Mouse (Mus musculus) kidney, adult 9 months (tissue): Measurements from ENCODE around the gene Pfn3.
A peak's percentile ranks its signal among the peaks of the same experiment; 100 is the strongest.

ENCODE experiments used
- DNase-seq: peaks from one replicate; pipeline ENCODE4 v3.0.0; 2022

The Pfn3 gene

DNA sequence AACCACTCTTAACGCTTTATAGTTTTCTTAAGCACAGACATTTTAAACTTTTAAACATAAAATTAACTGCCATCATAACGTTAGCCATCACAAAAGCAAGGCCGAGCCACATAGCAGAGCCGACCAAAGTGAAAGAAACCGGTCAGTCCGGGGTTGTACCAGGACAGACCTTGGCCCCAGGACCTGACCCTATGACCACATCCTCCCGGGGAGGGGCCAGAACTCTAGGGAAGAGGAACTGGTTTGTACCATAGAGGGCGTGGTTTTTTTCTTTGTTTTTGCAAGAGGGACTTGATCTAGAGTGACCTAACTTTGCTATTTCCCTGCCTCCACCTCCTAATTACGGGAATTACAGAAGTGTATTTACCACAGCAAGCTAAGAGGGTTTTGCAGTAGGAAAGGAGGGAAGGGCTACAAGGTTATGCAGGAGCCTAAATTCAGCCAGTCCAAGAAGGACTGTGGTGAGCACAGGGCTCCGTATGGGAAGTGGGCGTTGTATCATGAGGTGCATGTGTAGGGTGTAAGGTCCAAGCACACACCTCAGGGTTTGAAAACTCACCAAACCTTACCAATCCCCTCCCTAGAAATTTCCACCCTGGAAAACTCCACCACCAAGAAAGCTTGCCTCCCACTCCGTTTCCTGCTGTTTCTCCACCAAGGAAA lies 14.3 kb upstream of the Pfn3 start:
- DNase-seq: peak; percentile 78

DNA sequence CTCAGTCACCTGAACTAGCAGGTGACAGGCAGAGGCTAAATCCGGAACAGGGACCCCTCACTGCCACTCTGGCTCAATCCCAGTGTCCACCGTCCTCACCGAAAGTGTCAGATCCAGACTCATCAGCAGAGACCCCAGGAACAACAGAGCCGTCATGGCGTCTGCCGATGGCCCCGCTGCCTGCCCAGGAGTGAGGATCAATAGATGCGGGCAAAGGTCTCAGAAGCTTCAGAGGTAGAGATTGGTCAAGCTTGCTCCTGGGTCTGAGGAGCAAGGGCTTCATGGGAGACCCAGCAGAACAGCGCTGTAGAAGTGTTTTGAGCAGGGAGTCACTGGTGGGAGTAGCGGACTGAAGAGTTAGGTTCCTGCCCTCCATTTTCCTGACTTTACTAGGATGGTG lies 11.6 kb upstream of the Pfn3 start, which contains the start of gene F12:
Gene F12, minus strand, starts transcription at position 181 of the 400 bp plus-strand sequence.
- DNase-seq: no peak

DNA sequence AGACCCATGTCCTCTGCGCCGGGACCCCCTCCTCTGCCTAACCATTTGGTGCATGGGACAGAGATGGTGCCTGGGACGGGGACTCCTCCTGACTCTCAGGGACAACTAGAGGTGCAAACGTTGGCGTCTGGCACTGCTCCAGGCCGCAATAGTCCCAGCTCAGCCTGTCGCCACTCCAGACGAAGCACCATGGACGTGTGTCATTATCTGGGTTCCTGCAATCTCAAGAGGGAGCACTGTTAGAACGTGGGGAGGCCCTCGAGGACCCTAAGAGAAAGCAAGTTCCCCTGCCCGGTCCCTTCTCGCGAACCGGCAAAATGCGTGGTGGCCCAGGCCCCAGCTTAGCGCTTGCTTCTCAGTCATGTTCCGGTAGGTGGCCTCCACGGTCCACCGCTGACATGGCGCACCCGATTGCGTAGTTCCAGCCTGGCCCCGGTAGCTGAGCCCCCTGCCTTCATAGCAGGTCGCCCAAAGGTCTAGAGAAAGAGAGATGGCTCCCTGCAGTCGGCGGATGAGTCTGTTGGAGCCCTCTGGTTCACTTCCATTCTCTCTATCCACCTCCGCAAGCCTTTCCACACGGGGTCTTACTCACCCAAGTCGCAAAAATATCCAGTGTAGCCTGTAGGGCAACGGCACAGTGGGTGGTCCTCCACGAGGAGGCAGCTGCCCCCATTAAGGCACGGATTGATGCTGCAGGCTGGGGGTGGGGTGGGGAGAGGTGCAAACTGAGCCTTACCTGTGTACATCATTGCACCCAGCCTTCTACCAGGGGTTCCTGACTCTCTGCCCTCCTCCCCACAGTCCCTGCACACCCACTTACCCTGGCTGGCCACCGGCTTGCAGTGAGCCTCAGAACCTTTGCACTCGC lies 6.1 kb upstream of the Pfn3 start:
- peak; percentile 71 for DNase-seq

DNA sequence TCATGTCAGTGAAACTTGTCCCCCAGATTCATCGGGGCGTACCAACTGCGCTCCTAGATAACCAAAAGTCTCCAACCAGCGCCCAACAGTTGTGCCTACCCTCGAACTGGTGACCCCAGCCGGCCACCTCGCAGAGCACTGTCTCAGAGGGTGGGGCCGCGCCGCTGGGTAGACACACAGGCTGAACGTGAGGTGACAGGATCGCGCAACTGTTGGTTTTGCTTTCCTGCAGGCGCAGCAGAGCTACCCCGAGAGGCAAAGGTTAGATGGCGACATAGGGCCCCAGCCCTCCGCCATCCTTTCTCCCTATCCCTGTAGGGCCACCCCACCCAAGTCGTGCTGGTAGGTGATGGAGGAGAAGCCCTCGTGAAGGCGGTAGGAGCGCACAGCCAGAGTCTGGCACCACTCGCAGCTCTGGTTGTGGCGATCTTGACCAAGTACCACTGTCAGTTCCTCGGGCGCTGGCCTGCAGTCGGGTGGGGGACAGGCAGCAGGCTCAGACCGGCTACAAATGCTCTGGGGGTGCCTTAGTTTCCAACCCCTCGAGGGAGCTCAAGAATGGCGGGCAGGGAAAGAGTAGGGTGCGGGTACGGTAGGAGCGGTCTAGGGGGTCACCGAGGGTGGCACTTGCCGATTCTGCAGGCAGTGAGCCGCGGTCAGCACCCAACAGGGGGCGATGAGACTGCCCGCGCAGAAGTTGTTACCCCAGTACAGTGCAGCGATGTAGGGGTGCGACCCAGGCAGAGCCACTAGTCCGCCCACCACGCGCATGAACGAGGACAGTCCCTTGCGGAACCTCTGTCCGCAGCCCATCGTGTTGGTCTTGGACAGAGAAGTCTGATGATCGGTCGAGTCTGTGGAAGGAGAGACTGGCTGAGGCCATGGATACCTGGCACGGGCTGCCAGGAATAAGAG lies 5.2 kb upstream of the Pfn3 start:
- no peak for DNase-seq

DNA sequence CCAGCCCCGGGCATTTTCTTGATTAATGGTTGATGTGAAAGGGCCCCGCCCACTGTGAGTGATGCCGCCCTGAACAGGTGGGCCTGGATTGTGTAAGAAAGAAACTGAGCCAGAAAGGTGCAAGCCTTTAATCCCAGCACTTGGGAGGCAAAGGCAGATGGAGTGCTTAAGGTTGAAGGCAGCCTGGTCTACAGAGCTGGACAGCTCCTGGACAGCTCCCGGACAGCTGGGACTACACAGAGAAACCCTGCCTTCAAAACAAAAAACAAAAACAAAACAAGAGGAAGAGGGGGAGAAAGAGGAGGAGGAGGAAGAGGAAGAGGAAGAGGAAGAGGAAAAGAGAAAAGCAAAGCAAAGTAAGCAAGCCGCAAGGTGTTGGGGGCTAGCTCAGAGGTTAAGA lies 4.1 kb upstream of the Pfn3 start:
- peak; percentile 33 for DNase-seq

DNA sequence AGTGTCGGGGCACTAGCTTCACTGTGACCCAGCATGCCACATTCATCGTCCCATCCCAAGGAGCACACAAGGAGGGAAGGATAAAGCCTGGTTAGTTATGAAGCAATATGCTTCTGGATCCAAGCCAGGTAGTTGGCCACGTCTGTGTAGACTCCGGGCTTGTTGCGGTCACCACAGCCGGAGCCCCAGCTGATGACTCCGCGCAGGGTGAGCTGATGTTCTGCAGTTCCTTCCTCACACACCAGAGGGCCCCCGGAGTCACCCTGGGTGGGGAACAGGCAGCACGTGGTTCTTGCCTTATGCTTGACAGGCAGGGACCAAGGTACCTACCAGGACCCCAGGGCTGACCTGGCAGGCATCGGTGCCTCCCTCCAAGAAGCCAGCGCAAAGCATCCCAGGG lies 3.0 kb upstream of the Pfn3 start:
- peak; percentile 89 for DNase-seq

DNA sequence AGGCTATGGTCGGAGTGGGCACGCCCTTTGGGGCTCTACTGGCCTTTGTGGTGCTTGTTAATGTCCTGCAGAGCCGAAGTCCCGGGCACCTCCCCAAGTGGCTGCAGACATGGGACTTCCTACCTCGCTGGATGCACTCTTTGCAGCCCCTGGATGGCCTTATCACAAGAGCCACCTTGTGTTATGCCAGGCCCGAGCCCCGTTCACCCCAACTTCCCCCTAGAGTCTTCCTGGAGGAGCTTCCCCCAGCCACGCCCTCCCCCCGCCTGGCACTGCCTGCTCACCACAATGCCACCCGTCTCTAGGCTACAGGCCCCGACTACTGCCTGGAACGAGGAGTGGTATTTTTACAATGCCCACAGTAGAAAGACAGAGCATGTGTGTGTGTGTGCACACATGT lies 1.7 kb downstream of the Pfn3 start:
- DNase-seq: peak; percentile 42

DNA sequence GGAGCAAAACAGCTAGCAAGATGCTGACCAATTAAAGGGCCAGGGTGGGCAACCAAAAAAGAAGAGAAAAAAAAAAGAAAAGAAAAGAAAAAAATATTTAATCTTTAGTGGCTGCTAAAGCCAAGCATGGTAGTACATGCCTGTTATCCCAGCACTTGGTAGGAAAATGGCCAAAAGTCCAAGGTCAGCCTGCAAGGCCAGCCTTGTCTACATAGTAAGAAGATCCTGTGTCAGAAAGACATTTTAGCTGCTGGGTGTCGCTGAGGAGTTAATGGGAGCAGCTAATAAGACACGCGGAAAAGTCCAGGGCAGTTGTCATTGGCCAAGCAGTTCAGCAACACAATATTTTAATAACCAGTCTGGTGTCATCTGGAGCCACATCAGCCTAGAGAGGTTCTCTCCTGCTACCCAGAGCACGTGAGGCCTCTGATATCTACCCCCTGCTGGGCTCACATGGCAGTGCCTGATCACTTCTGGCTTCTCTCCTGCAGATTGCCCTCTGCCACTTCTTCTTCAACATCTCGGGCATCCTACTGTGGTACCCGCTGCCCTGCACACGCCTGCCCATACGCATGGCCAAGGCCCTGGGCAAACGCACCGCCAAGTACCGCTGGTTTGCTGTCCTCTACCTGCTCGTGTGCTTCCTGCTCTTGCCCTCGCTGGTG lies 2.3 kb downstream of the Pfn3 start:
- DNase-seq: peak; percentile 58

DNA sequence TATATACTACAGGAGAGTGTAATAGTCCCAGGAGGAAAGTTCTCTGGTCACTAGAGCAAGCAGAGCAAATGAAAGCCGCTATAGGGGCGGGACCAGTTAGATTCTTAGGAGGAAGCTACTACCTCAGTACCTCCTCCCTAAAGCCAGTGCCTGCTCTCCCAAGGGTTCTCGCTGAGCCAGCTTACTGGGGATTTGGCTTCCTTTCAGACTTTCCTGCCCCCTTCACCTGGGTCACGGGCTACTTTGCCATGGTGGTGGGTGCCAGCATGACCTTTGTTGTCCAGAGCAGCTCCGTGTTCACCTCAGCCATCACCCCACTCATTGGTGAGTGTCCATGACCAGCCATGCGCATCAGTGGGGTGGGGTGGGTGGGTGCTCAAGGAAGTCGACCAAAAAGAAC lies 3.2 kb downstream of the Pfn3 start:
- DNase-seq: peak; percentile 67

DNA sequence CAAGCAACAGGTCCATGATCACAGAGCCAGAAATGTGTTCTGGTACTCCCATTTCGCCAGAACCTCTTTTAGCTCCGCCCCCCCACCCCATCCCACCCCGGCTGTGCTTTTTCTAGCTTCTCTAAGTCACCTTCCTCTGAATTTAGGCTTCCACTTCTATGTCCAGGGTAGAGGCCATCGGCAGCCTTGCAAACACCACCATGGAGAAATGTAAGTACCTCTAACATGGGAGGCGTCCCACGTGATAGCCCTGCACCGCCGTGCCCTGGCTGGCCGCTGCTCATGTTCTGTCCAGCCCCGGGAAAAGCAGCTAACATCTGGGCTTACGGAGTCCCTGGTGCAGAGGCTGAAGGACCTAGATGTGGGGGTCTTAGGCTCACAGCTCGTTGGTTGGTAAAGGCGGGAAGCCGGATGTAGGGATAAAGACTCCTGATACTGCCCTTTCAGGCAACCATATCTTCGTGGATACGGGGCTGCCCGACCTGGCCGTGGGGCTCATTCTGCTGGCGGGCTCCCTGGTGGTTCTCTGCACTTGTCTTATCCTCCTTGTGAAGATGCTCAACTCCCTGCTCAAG lies 6.4 kb downstream of the Pfn3 start:
- DNase-seq: peak; percentile 64

DNA sequence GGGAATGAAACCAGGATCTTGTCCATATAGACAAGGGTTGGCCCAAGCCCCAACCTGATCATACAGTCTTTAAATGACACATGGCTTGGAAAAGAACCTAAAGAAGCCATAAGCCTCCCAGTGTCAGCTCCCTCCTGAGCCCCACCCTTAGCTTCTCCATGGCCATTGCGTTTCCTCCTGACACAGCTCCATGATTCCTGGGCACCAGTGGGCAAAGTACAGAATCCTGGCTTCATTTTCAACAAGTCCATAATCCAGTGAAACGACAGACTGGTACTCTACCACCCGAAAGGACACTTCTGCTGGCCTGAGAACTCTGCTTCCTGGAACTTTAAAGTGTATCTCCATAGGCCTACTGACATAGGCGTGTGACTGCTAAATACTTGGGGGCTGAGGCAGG lies 7.7 kb downstream of the Pfn3 start:
- peak; percentile 48 for DNase-seq

DNA sequence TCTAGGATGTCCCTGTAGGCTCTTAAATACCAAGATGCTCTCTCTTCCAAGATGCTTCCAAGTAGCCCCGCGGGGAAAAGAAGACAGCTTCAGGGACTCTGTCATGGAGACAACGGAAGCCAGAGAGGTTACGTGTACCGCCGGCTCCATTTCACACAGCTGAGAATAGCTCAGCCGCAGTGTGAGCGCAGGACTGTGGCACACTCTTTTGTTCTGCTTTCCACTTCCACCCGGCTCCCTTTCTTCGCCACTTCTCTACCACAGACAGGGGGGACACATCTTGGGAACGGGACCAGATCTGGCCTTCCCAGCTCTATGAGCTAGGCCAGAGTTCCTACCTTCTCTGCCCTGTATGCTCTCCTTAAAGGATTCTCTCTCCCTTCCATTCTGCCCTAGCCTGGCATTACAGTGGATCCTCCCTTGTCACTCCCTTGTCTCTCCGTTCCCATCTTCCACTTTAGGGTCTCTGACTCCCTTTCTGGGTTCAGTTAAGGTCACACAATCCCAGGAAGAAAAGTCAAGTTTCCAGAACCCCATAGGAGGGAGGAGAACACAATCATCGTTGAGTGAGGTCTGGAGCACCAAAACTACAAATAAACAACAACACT lies 9.1 kb downstream of the Pfn3 start:
- DNase-seq: no peak

DNA sequence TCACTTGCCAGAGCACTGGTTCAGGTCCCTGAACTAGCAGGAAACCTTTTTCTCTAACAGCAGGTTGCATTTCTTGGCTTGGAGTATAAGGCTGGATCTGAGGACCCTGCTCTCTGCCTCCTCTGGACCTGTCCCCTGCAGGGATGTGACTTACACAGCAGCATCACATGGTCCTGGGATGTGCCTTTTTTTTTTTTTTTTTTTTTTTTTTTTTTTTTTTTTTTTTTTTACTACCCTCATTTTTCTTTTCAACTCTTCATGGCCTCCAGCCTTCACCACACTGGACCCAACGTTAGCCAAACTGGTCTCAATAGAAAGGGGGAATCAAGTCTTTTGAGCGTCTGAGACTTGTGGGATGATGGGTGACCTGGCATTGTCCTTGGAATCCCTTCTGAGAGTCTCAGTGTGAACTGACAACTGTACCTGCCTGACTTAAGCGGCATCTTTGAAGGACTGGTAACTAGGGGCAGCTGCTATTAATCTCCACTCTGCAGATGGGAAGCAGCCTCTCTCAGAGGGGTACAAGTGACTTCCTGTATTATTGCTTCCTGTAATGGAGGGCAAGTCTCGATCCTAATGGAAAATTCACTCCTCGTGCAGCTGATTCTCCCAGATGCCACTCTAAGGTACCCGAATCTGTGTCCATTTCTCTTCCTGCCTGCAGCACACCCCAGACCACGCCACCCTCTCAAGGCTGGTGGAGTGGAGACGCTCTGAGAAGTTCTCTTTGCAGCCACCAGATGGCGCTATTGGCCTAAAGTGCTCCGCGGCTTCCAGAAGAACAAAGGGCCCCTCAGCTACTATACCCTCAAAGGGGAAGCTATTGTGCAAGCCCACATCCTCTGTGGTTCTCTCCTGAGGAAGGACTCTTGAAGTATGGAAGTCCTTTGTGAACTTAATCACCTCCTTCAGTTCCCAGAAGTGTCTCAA lies 9.9 kb downstream of the Pfn3 start:
- peak; percentile 76 for DNase-seq

DNA sequence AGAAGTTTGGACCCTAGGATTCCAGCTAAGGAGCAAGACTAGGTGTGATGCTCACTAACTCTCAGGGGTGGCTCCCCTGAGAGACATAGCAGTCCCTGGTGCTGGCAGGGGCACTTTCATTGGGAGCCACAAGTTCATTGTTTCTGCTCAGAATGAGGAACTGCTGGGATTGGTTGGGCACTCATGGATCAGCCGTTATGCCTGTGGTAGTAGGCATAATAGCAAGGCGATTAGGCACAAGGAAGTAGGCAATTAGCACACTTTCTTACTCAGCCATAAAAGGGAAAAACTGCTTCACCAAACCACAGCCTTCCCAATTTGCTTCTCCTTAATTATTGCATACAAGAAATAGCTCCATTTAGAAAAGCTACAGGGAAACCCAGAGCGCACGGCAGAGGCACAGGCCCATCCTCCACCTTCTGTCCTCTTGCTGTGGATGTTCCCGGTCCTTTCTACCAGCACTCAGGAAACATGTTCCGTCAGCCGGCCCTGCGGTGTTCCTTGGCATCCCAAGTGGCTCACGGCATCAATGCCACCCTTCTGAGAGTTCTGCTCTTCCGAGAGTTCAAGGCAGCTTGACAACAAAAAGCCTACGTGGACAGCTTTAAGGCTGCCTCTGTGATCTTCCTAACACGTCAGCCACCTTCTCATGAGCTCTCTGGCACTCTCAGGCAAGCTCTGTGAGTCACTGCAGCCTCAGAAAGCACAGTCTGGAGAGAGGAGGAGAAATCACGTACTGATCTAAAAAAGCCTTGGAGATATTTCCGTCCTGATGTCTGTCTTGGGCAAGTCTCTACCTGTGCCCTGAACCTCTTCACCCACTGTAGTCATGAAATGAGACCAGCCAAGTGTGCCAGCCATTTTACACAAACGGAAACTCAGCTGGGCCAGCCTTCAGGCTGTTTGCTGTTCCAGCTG lies 10.8 kb downstream of the Pfn3 start:
- peak; percentile 41 for DNase-seq

DNA sequence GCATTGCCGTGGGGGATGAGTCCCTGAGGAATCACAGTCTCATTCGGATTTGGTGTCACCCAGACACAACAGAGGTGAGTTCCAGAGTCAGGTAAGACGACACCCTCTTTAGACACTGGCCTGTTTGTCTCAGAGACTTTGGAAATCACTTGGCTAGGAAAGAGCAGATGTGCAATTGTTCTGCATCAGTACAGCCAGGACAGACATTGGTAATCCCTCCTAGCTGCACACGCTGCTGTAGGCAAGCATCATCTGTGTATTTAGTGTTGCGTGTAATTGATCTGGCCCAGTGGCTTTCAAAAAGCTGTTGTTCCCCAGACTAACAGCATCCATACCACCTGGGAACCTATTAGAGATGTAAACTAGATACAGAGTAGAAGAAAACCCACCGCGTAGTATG lies 11.8 kb downstream of the Pfn3 start:
- DNase-seq: no peak

DNA sequence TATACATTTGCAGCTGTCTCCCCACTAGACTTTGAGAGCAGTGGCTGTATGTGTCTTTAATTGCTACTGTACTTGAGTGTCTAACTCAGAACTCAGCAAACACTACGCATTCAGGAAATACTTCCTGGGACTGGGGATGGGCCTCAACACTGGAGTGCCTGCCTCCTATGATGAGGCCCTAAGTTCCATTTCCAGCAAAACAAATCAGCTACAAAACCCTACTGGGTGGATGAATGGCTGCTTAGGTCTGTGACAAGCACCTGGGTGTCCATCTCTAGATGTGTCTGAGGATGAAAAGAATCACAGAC lies 15.0 kb downstream of the Pfn3 start:
- peak; percentile 16 for DNase-seq

DNA sequence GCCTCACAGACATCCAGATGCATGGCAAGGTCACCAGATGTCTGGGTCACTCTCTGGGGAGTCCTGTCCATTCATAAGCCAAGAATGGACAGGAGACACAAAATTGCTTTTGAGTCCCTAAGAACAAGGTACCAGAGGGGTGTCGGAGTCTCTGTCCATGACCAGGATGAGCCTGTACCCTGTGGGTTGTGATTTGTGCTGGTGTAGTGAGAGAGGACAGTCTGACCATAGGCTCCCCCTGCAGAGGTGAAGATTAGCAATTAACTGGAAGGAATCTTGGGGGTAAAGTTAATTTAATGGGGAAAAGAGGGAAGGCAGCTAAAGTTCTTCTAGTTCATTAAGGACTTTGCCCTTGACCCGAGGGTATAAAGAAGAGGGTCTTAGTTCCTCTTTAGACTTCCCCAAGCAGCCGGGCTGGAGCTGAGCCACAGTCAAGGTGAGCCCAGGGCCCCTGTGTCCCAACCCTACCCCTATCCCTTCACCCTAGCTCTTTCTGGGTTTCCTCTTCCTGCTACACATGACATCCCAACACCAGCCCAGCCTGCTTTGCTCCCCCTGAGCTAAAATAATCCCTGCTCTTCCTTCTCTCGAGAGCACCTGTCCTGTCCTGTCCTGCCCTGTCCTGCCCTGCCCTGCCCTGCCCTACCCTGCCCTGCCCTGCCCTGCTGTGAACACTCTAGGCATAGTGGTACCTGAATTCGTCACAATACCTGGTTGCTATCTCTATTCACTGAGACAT lies 15.6 kb downstream of the Pfn3 start:
- peak; percentile 92 for DNase-seq

DNA sequence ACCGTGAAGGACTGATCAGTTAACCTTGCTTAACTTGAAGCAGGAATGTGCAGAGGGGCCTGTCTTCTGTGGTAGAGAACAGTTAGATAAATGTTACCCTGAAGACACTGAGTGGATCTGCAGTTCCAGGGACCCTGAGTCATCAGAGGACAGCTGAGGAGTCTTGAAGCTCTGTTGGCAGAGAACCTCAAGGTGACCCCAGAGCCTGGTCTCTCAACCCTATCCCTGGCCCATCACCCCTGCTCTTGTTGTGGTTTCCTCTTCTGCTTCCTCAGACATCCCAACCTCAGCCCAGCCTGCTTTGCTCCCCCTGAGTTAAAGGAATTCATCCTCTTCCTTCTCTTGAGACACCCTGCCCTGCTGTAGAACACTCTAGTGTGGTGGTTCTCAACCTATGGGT lies 16.9 kb downstream of the Pfn3 start, which contains the start of gene Slc34a1:
Gene Slc34a1, plus strand, starts transcription at position 100 of the 400 bp plus-strand sequence.
- DNase-seq: peak; percentile 27

DNA sequence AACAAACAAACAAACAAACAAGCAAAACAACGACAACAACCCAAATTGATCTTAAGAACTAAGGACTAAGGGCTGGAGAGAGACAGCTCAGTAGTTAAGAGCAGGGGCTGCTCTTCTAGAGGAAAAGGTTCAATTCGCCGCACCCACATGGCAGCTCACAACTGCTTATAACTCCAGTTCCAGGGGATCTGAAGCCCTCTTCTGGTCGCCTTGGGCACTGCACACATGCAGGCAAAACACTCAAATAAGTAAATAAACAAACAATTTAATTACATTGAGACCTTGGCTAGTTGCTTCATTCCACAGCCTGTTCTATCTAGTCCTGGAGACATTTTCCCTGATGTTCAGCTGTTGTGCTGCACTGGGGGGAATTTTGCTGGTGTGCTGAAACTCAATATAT lies 22.1 kb downstream of the Pfn3 start:
- DNase-seq: peak; percentile 53
